Mouse (Mus musculus) ES-Bruce4 (cell line): ENCODE results near the gene Phospho1.

Experiments
- CTCF ChIP-seq: IDR thresholded peaks from one replicate; pipeline ENCODE4 v1.8.1; 2011; ENCODE audit warnings: low read depth, low read length
- EP300 ChIP-seq: IDR thresholded peaks from 2 replicates; pipeline ENCODE4 v1.6.1; 2011; ENCODE audit warnings: low read depth, low read length; ENCODE audit not compliant: insufficient read depth

DNA sequence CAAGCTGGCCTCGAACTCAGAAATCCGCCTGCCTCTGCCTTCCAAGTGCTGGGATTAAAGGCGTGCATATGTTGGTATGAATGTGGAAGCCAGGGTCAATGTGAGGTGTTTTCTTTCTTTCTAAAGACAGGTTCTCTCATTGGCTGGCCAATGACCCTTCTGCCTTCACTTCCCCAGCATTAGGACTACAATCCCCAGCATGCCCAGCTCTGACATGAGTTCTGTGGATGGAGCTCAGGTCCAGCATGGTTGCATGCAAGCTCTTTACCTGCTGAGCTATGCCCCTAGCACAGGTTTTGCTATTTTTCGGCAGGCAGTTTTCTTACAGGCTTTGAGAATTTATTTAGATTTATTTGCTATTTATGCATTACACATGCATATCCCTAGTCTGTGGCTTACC, 33.0 kb downstream of the Phospho1 start:
- TF ChIP-seq EP300: no peak
- TF ChIP-seq CTCF: no peak
